Mouse (Mus musculus) hindbrain, embryonic 11.5 days (tissue): ENCODE data around the gene Hps1. TPM values are rescaled to one million over a fixed set of nuclear protein-coding genes. Genes with fewer than 3 reads are reported as not detected.

Experiments used
- ATAC-seq: fragments of 200-750 bp; cut with Nextera tagmentation; 2 replicates; pipeline ENCODE4 v1.8.0; 2017; ENCODE audit warnings: mild to moderate bottlenecking, moderate TSS enrichment, moderate library complexity; ENCODE audit not compliant: low FRiP score
- DNase-seq: peaks from one replicate; pipeline ENCODE4 v3.0.0-alpha.2; 2015; ENCODE audit warnings: low spot score
- H3K27ac ChIP-seq: fragments of 300-500 bp; sonication (generic); 2 replicates; pipeline ENCODE4 v1.5.1; 2014; ENCODE audit warnings: mild to moderate bottlenecking, low read depth, low read length
- H3K27me3 ChIP-seq: fragments of 300-500 bp; sonication (generic); 2 replicates; pipeline ENCODE4 v1.6.1; 2014; ENCODE audit warnings: mild to moderate bottlenecking, low read length, moderate library complexity, mixed read lengths; ENCODE audit not compliant: control insufficient read depth, insufficient read depth
- H3K36me3 ChIP-seq: fragments of 300-500 bp; sonication (generic); 2 replicates; pipeline ENCODE4 v1.6.1; 2014; ENCODE audit warnings: mild to moderate bottlenecking, low read length, moderate library complexity, mixed read lengths; ENCODE audit not compliant: control insufficient read depth, insufficient read depth
- H3K4me1 ChIP-seq: fragments of 300-500 bp; sonication (generic); replicated peaks from 2 replicates; pipeline ENCODE4 v1.6.1; 2014; ENCODE audit warnings: low read length, mixed read lengths; ENCODE audit not compliant: control insufficient read depth, insufficient read depth
- H3K4me2 ChIP-seq: fragments of 300-500 bp; sonication (generic); replicated peaks from 2 replicates; pipeline ENCODE4 v1.6.1; 2014; ENCODE audit warnings: mild to moderate bottlenecking, low read depth, low read length
- H3K4me3 ChIP-seq: fragments of 300-500 bp; sonication (generic); 2 replicates; pipeline ENCODE4 v1.5.1; 2014; ENCODE audit warnings: low read depth, low read length
- H3K9ac ChIP-seq: fragments of 300-500 bp; sonication (generic); 2 replicates; pipeline ENCODE4 v1.6.1; 2014; ENCODE audit warnings: low read depth, low read length
- H3K9me3 ChIP-seq: fragments of 300-500 bp; sonication (generic); 2 replicates; pipeline ENCODE4 v1.6.1; 2016; ENCODE audit warnings: low read length; ENCODE audit not compliant: control insufficient read depth
- WGBS: fragments of 180-500 bp; shearing (Covaris S2); extraction: QIAGEN DNeasy Blood & Tissue Kit; methylation state at CpG from one replicate; pipeline ENCODE4 v1.1.7; 2014; 5-methylcytosine and 5-hydroxymethylcytosine counted together
- polyA plus RNA-seq: library from polyadenylated mRNA; unstranded; fragments of >200 nt; fragmentation: Nextera tagmentation; extraction: Ambion mirVana; gene quantifications from 2 replicates; pipeline ENCODE4 v1.2.1, GENCODE M21; 2014

The Hps1 gene
- polyA plus RNA-seq, 1 experiment from 2014 or later: 9.7 TPM

GRCm38 (mm10) chr19:42750196-42750595 is 29.6 kb downstream of the Hps1 start:
- 69% methylated on average over 11 of the region's 11 CpGs for WGBS

GRCm38 (mm10) chr19:42746702-42747101 is 33.1 kb downstream of the Hps1 start:
- Histone ChIP-seq H3K27me3 (no peaks in the 10 kb centered on the region), H3K4me3 (no peak overlapping the region), H3K9me3 (no peaks in the 10 kb centered on the region), H3K9ac (no peak overlapping the region), H3K27ac (no peak overlapping the region), H3K4me2 (no peak overlapping the region), H3K4me1 (no peaks in the 10 kb centered on the region; the same call in 1 of the 2 replicates), H3K36me3 (no peaks in the 10 kb centered on the region)
- DNase-seq: no peak
- ATAC-seq: no peak
- WGBS: 89% methylated on average over 8 of the region's 8 CpGs

More at GRCm38 (mm10) chr19:42750196-42750595, 29.6 kb downstream of the Hps1 start:
- H3K27me3 ChIP-seq: no peaks in the 10 kb centered on the region
- H3K4me3 ChIP-seq: no peak overlapping the region
- no peak overlapping the region for H3K4me2 ChIP-seq
- DNase-seq (no peak), ATAC-seq (no peak)
- no peak overlapping the region for H3K9ac ChIP-seq
- no peaks in the 10 kb centered on the region for H3K9me3 ChIP-seq
- H3K27ac ChIP-seq: no peak overlapping the region
- no peaks in the 10 kb centered on the region for H3K36me3 ChIP-seq
- peaks cover 10% of the 10 kb centered on the region for H3K4me1 ChIP-seq

GRCm38 (mm10) chr19:42745869-42746224 is 33.9 kb downstream of the Hps1 start:
- Histone ChIP-seq H3K36me3 (no peaks in the 10 kb centered on the region), H3K27me3 (no peaks in the 10 kb centered on the region), H3K27ac (no peak overlapping the region), H3K4me1 (no peaks in the 10 kb centered on the region; the same call in 1 of the 2 replicates), H3K4me3 (no peak overlapping the region), H3K9ac (no peak overlapping the region), H3K4me2 (no peak overlapping the region), H3K9me3 (no peaks in the 10 kb centered on the region)
- ATAC-seq (no peak), DNase-seq (no peak)
- WGBS: 82% methylated on average over 4 of the region's 4 CpGs

GRCm38 (mm10) chr19:42745084-42745868 is 34.5 kb downstream of the Hps1 start:
- no peak overlapping the region for H3K27ac ChIP-seq
- ATAC-seq (no peak), DNase-seq (no peak)
- 64% methylated on average over 9 of the region's 9 CpGs for WGBS
- no peaks in the 10 kb centered on the region for H3K9me3 ChIP-seq
- H3K36me3 ChIP-seq: no peaks in the 10 kb centered on the region
- no peak overlapping the region for H3K9ac ChIP-seq
- H3K4me1 ChIP-seq: no peaks in the 10 kb centered on the region; the same call in 1 of the 2 replicates
- H3K4me3 ChIP-seq: no peak overlapping the region
- no peak overlapping the region for H3K4me2 ChIP-seq
- no peaks in the 10 kb centered on the region for H3K27me3 ChIP-seq

- ATAC-seq (peak; percentile 75), DNase-seq (peak; percentile 64)
- Histone ChIP-seq H3K36me3 (no peaks in the 10 kb centered on the region), H3K9ac (no peak overlapping the region), H3K27ac (no peak overlapping the region), H3K4me1 (no peaks in the 10 kb centered on the region; the same call in 1 of the 2 replicates), H3K9me3 (no peaks in the 10 kb centered on the region), H3K27me3 (no peaks in the 10 kb centered on the region), H3K4me3 (no peak overlapping the region), H3K4me2 (no peak overlapping the region)
- 30% methylated on average over 4 of the region's 4 CpGs for WGBS
Observed at GRCm38 (mm10) chr19:42744162-42744586, 35.6 kb downstream of the Hps1 start.

GRCm38 (mm10) chr19:42743261-42743660 is 36.5 kb downstream of the Hps1 start:
- no peak for DNase-seq
- Histone ChIP-seq H3K4me3 (no peak overlapping the region), H3K36me3 (no peaks in the 10 kb centered on the region), H3K27me3 (no peaks in the 10 kb centered on the region), H3K4me1 (no peaks in the 10 kb centered on the region; the same call in 1 of the 2 replicates), H3K9ac (0 out of 2 replicates have a peak overlapping the region, but pooled peaks have one; percentile 7), H3K9me3 (no peaks in the 10 kb centered on the region), H3K27ac (no peak overlapping the region), H3K4me2 (no peak overlapping the region)
- no peak for ATAC-seq
- WGBS: 49% methylated on average over 16 of the region's 16 CpGs

- no peak overlapping the region for H3K4me3 ChIP-seq
- DNase-seq: no peak
- no peaks in the 10 kb centered on the region for H3K9me3 ChIP-seq
- no peaks in the 10 kb centered on the region for H3K27me3 ChIP-seq
- whole genome bisulfite sequencing: 82% methylated on average over 14 of the region's 14 CpGs
- no peaks in the 10 kb centered on the region for H3K36me3 ChIP-seq
- no peak overlapping the region for H3K9ac ChIP-seq
- no peaks in the 10 kb centered on the region; the same call in 1 of the 2 replicates for H3K4me1 ChIP-seq
- H3K27ac ChIP-seq: no peak overlapping the region
- no peak for ATAC-seq
- H3K4me2 ChIP-seq: no peak overlapping the region
Observed at GRCm38 (mm10) chr19:42741884-42742283, 37.9 kb downstream of the Hps1 start.

GRCm38 (mm10) chr19:42740163-42740899 is 39.4 kb downstream of the Hps1 start:
- Histone ChIP-seq H3K27ac (no peak overlapping the region), H3K36me3 (no peaks in the 10 kb centered on the region), H3K9me3 (no peaks in the 10 kb centered on the region), H3K9ac (no peak overlapping the region), H3K4me3 (no peak overlapping the region), H3K4me1 (no peaks in the 10 kb centered on the region; the same call in 1 of the 2 replicates), H3K27me3 (no peaks in the 10 kb centered on the region), H3K4me2 (no peak overlapping the region)
- WGBS: 70% methylated on average over 8 of the region's 8 CpGs
- ATAC-seq: no peak
- DNase-seq: no peak
